Mouse (Mus musculus) intestine, postnatal 0 days (tissue): ENCODE measurements around the gene Supt4a. TPM values are rescaled to one million over a fixed set of nuclear protein-coding genes. Genes with fewer than 3 reads are reported as not detected.

Source experiments
- ATAC-seq: fragments of 200-750 bp; cut with Nextera tagmentation; 2 replicates; pipeline ENCODE4 v1.8.0; 2017; ENCODE audit warnings: mild to moderate bottlenecking, moderate TSS enrichment, moderate library complexity
- H3K27ac ChIP-seq: fragments of 300-500 bp; sonication (generic); 2 replicates; pipeline ENCODE4 v1.5.1; 2014; ENCODE audit warnings: mild to moderate bottlenecking, low read depth, low read length, moderate library complexity
- H3K27me3 ChIP-seq: fragments of 300-500 bp; sonication (generic); replicated peaks from 2 replicates; pipeline ENCODE4 v1.6.1; 2014; ENCODE audit warnings: low read length, mixed read lengths; ENCODE audit not compliant: control insufficient read depth, insufficient read depth
- H3K36me3 ChIP-seq: fragments of 300-500 bp; sonication (generic); 2 replicates; pipeline ENCODE4 v1.6.1; 2014; ENCODE audit warnings: mild to moderate bottlenecking, moderate library complexity; ENCODE audit not compliant: control insufficient read depth, insufficient read depth
- H3K4me1 ChIP-seq: fragments of 300-500 bp; sonication (generic); replicated peaks from 2 replicates; pipeline ENCODE4 v1.6.1; 2014; ENCODE audit warnings: antibody characterized with exemption, low read length, mixed read lengths; ENCODE audit not compliant: control insufficient read depth, insufficient read depth
- H3K4me2 ChIP-seq: fragments of 300-500 bp; sonication (generic); replicated peaks from 2 replicates; pipeline ENCODE4 v1.6.1; 2014; ENCODE audit warnings: low read depth, mild to moderate bottlenecking, moderate library complexity
- H3K4me3 ChIP-seq: fragments of 300-500 bp; sonication (generic); 2 replicates; pipeline ENCODE4 v1.5.1; 2014; ENCODE audit warnings: low read depth, low read length
- H3K9ac ChIP-seq: fragments of 300-500 bp; sonication (generic); 2 replicates; pipeline ENCODE4 v1.6.1; 2014; ENCODE audit warnings: mild to moderate bottlenecking, low read depth, low read length
- H3K9me3 ChIP-seq: fragments of 300-500 bp; sonication (generic); 2 replicates; pipeline ENCODE4 v1.6.1; 2016; ENCODE audit warnings: mixed run types; ENCODE audit not compliant: control insufficient read depth
- CTCF ChIP-seq: sonication (generic); IDR thresholded peaks from 2 replicates; pipeline ENCODE4 v1.5.1; 2016; ENCODE audit warnings: low read depth, mild to moderate bottlenecking, control low read depth, antibody characterized with exemption, moderate library complexity
- WGBS: fragments of 180-500 bp; shearing (Covaris S2); extraction: QIAGEN DNeasy Blood & Tissue Kit; methylation state at CpG from one replicate; pipeline ENCODE4 v1.1.7; 2014; 5-methylcytosine and 5-hydroxymethylcytosine counted together
- polyA plus RNA-seq: library from polyadenylated mRNA; unstranded; fragments of >200 nt; fragmentation: Nextera tagmentation; extraction: Ambion mirVana; gene quantifications from 2 replicates; pipeline ENCODE4 v1.2.1, GENCODE M21; 2015

Gene Supt4a
- polyA plus RNA-seq, 1 experiment from 2014 or later, result 87.5 TPM

- Histone ChIP-seq H3K27me3 (no peaks in the 10 kb centered on the region), H3K4me3 (no peak overlapping the region), H3K9me3 (no peaks in the 10 kb centered on the region), H3K9ac (no peak overlapping the region), H3K4me1 (no peaks in the 10 kb centered on the region), H3K4me2 (no peak overlapping the region), H3K36me3 (no peaks in the 10 kb centered on the region), H3K27ac (0 out of 2 replicates have a peak overlapping the region, but pooled peaks have one; percentile 54)
- no peak for ATAC-seq
- 50% methylated on average over 4 of the region's 4 CpGs for WGBS
- TF ChIP-seq CTCF, result no peak
These were observed 14.2 kb downstream of the Supt4a start for GRCm38 (mm10) chr11:87751491-87751966.

DNA sequence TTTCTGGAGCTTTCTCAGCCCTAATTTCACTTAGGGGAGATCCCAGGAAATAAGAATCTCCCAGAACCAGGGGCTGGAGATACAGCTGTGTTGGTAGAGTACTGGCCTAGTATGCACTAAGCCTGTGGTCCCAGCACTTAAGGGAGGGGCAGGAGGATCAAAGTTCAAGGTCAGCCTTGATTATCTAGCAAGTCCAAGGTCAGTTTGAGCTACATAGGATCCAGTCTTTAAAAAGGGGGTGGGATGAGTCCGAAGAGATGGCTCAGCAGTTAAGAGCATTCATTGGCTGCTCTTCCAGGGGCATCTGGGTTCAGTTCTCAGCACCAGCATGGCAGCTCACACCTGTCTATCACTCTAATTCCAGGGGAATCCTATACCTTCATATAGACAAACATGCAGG, 15.0 kb downstream of the Supt4a start:
- H3K9me3 ChIP-seq, result no peaks in the 10 kb centered on the region
- no peaks in the 10 kb centered on the region for H3K36me3 ChIP-seq
- H3K9ac ChIP-seq, result no peak overlapping the region
- H3K4me1 ChIP-seq, result no peaks in the 10 kb centered on the region
- ATAC-seq, result no peak
- TF ChIP-seq CTCF, result no peak
- H3K4me2 ChIP-seq, result no peak overlapping the region
- WGBS, result 85% methylated on average over 1 of the region's 1 CpGs
- no peak overlapping the region for H3K4me3 ChIP-seq
- H3K27ac ChIP-seq, result no peak overlapping the region
- no peaks in the 10 kb centered on the region for H3K27me3 ChIP-seq

GRCm38 (mm10) chr11:87753255-87753654, 15.9 kb downstream of the Supt4a start:
- no peak overlapping the region for H3K4me3 ChIP-seq
- no peaks in the 10 kb centered on the region for H3K9me3 ChIP-seq
- 91% methylated on average over 8 of the region's 8 CpGs for WGBS

DNA sequence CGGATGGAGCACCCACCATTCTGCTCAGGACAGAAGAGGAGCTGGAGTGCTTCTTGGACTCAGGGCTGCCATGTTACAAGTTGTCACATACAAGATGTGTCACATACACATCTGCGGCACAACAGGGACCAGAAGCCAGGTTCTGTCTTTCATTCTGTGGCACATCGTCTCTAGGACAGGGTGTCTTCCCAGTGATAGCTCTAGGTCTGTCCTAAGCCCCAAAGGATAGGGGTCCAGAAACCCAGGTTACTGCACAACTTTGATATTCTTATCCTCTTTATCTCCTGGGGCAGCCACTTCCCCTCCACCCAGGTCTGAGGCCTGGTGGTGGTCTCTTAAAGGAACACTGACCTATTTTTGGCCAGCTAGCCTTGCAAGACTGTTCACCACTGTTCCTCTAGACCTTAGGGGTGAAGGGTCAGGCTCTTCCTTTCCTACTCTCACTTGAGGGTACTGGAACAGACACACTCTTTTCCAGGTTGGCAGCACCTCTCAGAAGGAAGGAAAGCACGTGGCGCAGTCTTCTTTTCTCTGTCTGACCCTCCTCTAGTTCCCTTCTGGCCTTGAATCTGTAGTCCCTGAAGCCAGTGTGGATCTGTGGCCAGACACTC, 16.6 kb downstream of the Supt4a start:
- Histone ChIP-seq H3K9ac (no peak overlapping the region), H3K4me1 (no peaks in the 10 kb centered on the region), H3K4me2 (no peak overlapping the region), H3K36me3 (no peaks in the 10 kb centered on the region), H3K27ac (no peak overlapping the region), H3K27me3 (no peaks in the 10 kb centered on the region), H3K9me3 (no peaks in the 10 kb centered on the region), H3K4me3 (no peak overlapping the region)
- no peak for ATAC-seq
- no peak for TF ChIP-seq CTCF
- 85% methylated on average over 5 of the region's 5 CpGs for WGBS

More at GRCm38 (mm10) chr11:87753255-87753654, 15.9 kb downstream of the Supt4a start:
- TF ChIP-seq CTCF, result no peak
- H3K9ac ChIP-seq, result no peak overlapping the region
- H3K36me3 ChIP-seq, result no peaks in the 10 kb centered on the region
- no peak overlapping the region for H3K27ac ChIP-seq
- H3K4me2 ChIP-seq, result no peak overlapping the region
- no peaks in the 10 kb centered on the region for H3K27me3 ChIP-seq
- no peaks in the 10 kb centered on the region for H3K4me1 ChIP-seq
- ATAC-seq, result no peak

GRCm38 (mm10) chr11:87754603-87755002, 17.3 kb downstream of the Supt4a start:
- Histone ChIP-seq H3K4me1 (no peaks in the 10 kb centered on the region), H3K27me3 (no peaks in the 10 kb centered on the region), H3K4me3 (no peak overlapping the region), H3K9me3 (no peaks in the 10 kb centered on the region), H3K4me2 (no peak overlapping the region), H3K9ac (no peak overlapping the region), H3K27ac (no peak overlapping the region), H3K36me3 (no peaks in the 10 kb centered on the region)
- no peak for TF ChIP-seq CTCF
- ATAC-seq, result no peak
- 74% methylated on average over 5 of the region's 5 CpGs for WGBS

GRCm38 (mm10) chr11:87755360-87756017, 18.1 kb downstream of the Supt4a start:
- H3K4me3 ChIP-seq, result no peak overlapping the region

More at GRCm38 (mm10) chr11:87755360-87756017, 18.1 kb downstream of the Supt4a start:
- no peaks in the 10 kb centered on the region for H3K36me3 ChIP-seq
- 74% methylated on average over 17 of the region's 17 CpGs for WGBS
- H3K27ac ChIP-seq, result no peak overlapping the region
- peak; percentile 22 for ATAC-seq
- H3K27me3 ChIP-seq, result peaks cover 5% of the 10 kb centered on the region
- no peak for TF ChIP-seq CTCF
- H3K9me3 ChIP-seq, result no peaks in the 10 kb centered on the region
- H3K4me2 ChIP-seq, result no peak overlapping the region
- no peak overlapping the region for H3K9ac ChIP-seq
- H3K4me1 ChIP-seq, result no peaks in the 10 kb centered on the region
